Mouse (Mus musculus): ENCODE data around the gene Tomm40. TPM values are rescaled to one million over a fixed set of nuclear protein-coding genes. Genes with fewer than 3 reads are reported as not detected.

Tomm40 gene
- polyA plus RNA-seq, 1 experiment from 2014 or later, result 118 TPM

DNA sequence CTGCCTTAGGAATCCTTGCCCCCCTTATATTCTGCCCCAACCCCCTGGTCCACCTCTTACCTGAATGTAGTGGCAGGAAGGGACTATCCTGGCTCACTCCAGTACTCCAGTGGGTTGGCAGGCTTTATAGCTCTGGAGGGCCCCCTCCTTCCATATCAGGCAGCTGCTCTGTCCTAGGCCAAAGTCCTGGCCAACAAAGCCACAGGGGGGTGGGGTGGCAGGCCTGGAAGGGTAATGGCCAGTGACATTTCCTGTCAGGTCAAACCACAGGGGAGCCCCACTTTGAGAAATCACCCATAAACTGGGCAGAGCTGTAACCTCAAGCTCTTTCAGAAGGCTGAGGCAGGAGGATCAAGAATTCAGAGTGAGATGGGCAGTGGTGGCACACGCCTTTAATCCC, 38.6 kb downstream of the Tomm40 start:
- Histone ChIP-seq H3K36me3 (ENCODE audit: poor library complexity, severe bottlenecking) (no peaks in the 10 kb centered on the region), H3K4me3 (no peak overlapping the region), H3K27ac (no peak overlapping the region), H3K27me3 (no peaks in the 10 kb centered on the region), H3K4me2 (no peak overlapping the region), H3K9me3 (replicated peaks) (no peaks in the 10 kb centered on the region), H3K4me1 (no peaks in the 10 kb centered on the region), H3K9ac (no peak overlapping the region)
- no peak for ATAC-seq
- 69% methylated on average over 1 of the region's 1 CpGs for WGBS

GRCm38 (mm10) chr7:19675824-19676223, 39.4 kb downstream of the Tomm40 start:
- Histone ChIP-seq H3K4me1 (no peaks in the 10 kb centered on the region), H3K9me3 (replicated peaks) (no peaks in the 10 kb centered on the region), H3K27ac (no peak overlapping the region), H3K4me2 (no peak overlapping the region), H3K9ac (no peak overlapping the region), H3K27me3 (no peaks in the 10 kb centered on the region), H3K4me3 (no peak overlapping the region), H3K36me3 (ENCODE audit: poor library complexity, severe bottlenecking) (no peaks in the 10 kb centered on the region)
- 81% methylated on average over 10 of the region's 10 CpGs for WGBS
- ATAC-seq, result no peak

GRCm38 (mm10) chr7:19673083-19673699, 42.0 kb downstream of the Tomm40 start:
- Histone ChIP-seq H3K36me3 (ENCODE audit: poor library complexity, severe bottlenecking) (no peaks in the 10 kb centered on the region), H3K9ac (no peak overlapping the region), H3K27me3 (0 out of 2 replicates have a peak, but pooled peaks cover 2% of the 10 kb centered on the region), H3K9me3 (replicated peaks) (no peaks in the 10 kb centered on the region), H3K4me1 (0 out of 2 replicates have a peak, but pooled peaks cover 4% of the 10 kb centered on the region), H3K27ac (no peak overlapping the region), H3K4me3 (no peak overlapping the region), H3K4me2 (no peak overlapping the region)
- 69% methylated on average over 14 of the region's 14 CpGs for WGBS
- no peak for ATAC-seq

GRCm38 (mm10) chr7:19671511-19671910, 43.7 kb downstream of the Tomm40 start:
- no peak overlapping the region for H3K27ac ChIP-seq
- H3K36me3 ChIP-seq (ENCODE audit: poor library complexity, severe bottlenecking), result no peaks in the 10 kb centered on the region
- 0 out of 2 replicates have a peak, but pooled peaks cover 2% of the 10 kb centered on the region for H3K27me3 ChIP-seq
- no peak overlapping the region for H3K9ac ChIP-seq
- no peak for ATAC-seq
- 0 out of 2 replicates have a peak, but pooled peaks cover 4% of the 10 kb centered on the region for H3K4me1 ChIP-seq
- no peaks in the 10 kb centered on the region for H3K9me3 ChIP-seq (replicated peaks)
- 70% methylated on average over 10 of the region's 10 CpGs for WGBS
- H3K4me2 ChIP-seq, result no peak overlapping the region
- no peak overlapping the region for H3K4me3 ChIP-seq

- H3K4me3 ChIP-seq, result no peak overlapping the region
- no peaks in the 10 kb centered on the region for H3K36me3 ChIP-seq (ENCODE audit: poor library complexity, severe bottlenecking)
- 0 out of 2 replicates have a peak, but pooled peaks cover 2% of the 10 kb centered on the region for H3K27me3 ChIP-seq
- 7% methylated on average over 10 of the region's 10 CpGs for WGBS
- peaks cover 13% of the 10 kb centered on the region for H3K4me1 ChIP-seq
- peak overlapping the region; percentile 24 for H3K4me2 ChIP-seq
- 0 out of 2 replicates have a peak overlapping the region, but pooled peaks have one; percentile 3 for H3K9ac ChIP-seq
- H3K9me3 ChIP-seq (replicated peaks), result no peaks in the 10 kb centered on the region
- peak; percentile 75 for ATAC-seq
- H3K27ac ChIP-seq, result 0 out of 2 replicates have a peak overlapping the region, but pooled peaks have one; percentile 2
These were observed 46.1 kb downstream of the Tomm40 start for GRCm38 (mm10) chr7:19668947-19669721.

GRCm38 (mm10) chr7:19667434-19667833, 47.8 kb downstream of the Tomm40 start:
- Histone ChIP-seq H3K27ac (no peak overlapping the region), H3K27me3 (0 out of 2 replicates have a peak, but pooled peaks cover 2% of the 10 kb centered on the region), H3K4me3 (no peak overlapping the region), H3K36me3 (ENCODE audit: poor library complexity, severe bottlenecking) (no peaks in the 10 kb centered on the region), H3K9ac (no peak overlapping the region), H3K9me3 (replicated peaks) (no peaks in the 10 kb centered on the region), H3K4me2 (no peak overlapping the region), H3K4me1 (peaks cover 22% of the 10 kb centered on the region)
- 60% methylated on average over 2 of the region's 2 CpGs for WGBS
- no peak for ATAC-seq

DNA sequence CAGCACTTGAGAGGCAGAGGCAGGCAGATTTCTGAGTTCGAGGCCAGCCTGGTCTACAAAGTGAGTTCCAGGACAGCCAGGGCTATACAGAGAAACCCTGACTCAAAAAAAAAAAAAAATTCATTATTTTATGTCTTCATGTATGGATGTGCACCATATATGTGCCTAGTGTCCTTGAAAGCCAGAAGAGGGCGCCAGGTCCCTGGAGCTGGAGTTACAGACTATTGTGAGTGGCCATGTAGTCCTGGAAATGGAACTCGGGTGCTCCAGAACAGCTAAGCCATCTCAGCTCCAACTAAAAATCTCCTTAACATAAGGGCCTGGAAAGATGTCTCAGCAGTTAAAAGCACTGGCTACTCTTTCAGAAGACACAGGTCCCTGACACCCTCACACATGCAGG, 48.5 kb downstream of the Tomm40 start:
- Histone ChIP-seq H3K4me2 (no peak overlapping the region), H3K27ac (no peak overlapping the region), H3K4me1 (peaks cover 22% of the 10 kb centered on the region), H3K9ac (no peak overlapping the region), H3K27me3 (0 out of 2 replicates have a peak, but pooled peaks cover 2% of the 10 kb centered on the region), H3K9me3 (replicated peaks) (no peaks in the 10 kb centered on the region), H3K4me3 (no peak overlapping the region), H3K36me3 (ENCODE audit: poor library complexity, severe bottlenecking) (peaks cover 5% of the 10 kb centered on the region)
- ATAC-seq, result no peak
- 65% methylated on average over 3 of the region's 3 CpGs for WGBS

- H3K9ac ChIP-seq, result peak within 1 kb of the TSS; percentile 98
- under 1% methylated on average over 53 of the region's 63 CpGs for WGBS
These were observed 50.0 kb downstream of the Tomm40 start, which contains the start of gene Clptm1 for GRCm38 (mm10) chr7:19664955-19665841. Gene Clptm1, minus strand, starts transcription at chr7:19665033.

DNA sequence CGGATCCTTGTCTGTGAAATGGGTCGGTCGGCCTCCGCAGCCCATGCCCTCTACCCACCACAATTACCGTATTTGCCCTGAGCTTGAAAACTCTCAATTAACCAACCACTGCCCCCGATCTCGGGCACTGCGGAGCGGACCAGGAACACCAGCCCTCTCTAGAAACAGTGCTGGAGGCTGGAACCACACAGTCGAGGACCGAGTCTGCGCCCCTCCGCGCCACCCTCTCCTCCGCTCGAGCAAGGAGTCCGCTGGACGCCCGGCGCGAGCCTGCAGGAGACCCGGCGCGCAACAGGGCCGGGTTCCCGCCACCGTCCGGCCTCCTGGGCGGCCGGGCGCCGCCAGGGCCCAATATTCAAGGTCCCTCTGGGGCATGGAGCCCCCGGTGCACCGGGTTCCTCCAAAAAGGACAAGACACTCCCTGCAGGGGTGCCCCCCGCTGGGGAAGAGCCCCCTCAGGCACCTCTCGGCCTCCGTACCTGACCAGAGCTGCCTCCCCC, 50.7 kb downstream of the Tomm40 start:
- H3K27ac ChIP-seq, result peak overlapping the region; percentile 63

More at GRCm38 (mm10) chr7:19664955-19665841, 50.0 kb downstream of the Tomm40 start, which contains the start of gene Clptm1:
- Histone ChIP-seq H3K36me3 (ENCODE audit: poor library complexity, severe bottlenecking) (peaks cover 16% of the 10 kb centered on the region), H3K4me1 (peaks cover 22% of the 10 kb centered on the region), H3K27ac (peak within 1 kb of the TSS; percentile 92), H3K27me3 (0 out of 2 replicates have a peak, but pooled peaks cover 2% of the 10 kb centered on the region), H3K4me3 (peak within 1 kb of the TSS; percentile 99), H3K4me2 (peak within 1 kb of the TSS; percentile 93), H3K9me3 (replicated peaks) (no peaks in the 10 kb centered on the region)
- peak; percentile 91 for ATAC-seq

GRCm38 (mm10) chr7:19663940-19664339, 51.3 kb downstream of the Tomm40 start:
- no peak for ATAC-seq
- Histone ChIP-seq H3K36me3 (ENCODE audit: poor library complexity, severe bottlenecking) (peaks cover 27% of the 10 kb centered on the region), H3K9me3 (replicated peaks) (no peaks in the 10 kb centered on the region)

More for the DNA sequence above, 50.7 kb downstream of the Tomm40 start:
- no peaks in the 10 kb centered on the region for H3K9me3 ChIP-seq (replicated peaks)
- 0 out of 2 replicates have a peak, but pooled peaks cover 2% of the 10 kb centered on the region for H3K27me3 ChIP-seq
- peaks cover 23% of the 10 kb centered on the region for H3K36me3 ChIP-seq (ENCODE audit: poor library complexity, severe bottlenecking)
- peaks cover 22% of the 10 kb centered on the region for H3K4me1 ChIP-seq
- peak; percentile 54; the same call in 1 of the 2 replicates for ATAC-seq
- WGBS, result under 1% methylated on average over 35 of the region's 37 CpGs
- H3K9ac ChIP-seq, result peak overlapping the region; percentile 98
- H3K4me2 ChIP-seq, result peak overlapping the region; percentile 93
- H3K4me3 ChIP-seq, result peak overlapping the region; percentile 99

DNA sequence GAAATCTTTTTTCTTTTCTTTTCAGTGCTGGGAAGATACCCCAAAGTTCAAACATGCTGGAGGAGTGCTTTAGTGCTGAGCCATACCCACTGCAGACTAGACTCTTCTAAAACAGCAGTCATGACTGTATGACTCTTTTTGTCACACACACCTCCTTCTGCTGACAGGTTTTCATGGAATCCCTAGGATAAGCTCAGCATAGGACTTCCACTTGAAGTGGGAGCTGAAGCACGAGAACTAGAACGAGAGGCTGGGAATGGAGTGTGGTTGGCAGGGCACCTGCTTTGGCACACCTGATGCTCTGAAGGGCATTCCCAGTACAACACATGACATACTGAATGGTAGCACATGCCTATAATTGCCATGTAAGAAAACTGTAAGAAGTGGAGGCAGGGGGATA, 62.6 kb downstream of the Tomm40 start:
- Histone ChIP-seq H3K36me3 (ENCODE audit: poor library complexity, severe bottlenecking) (peaks cover 78% of the 10 kb centered on the region), H3K4me2 (no peak overlapping the region), H3K9ac (no peak overlapping the region), H3K4me1 (no peaks in the 10 kb centered on the region), H3K9me3 (replicated peaks) (no peaks in the 10 kb centered on the region), H3K27me3 (no peaks in the 10 kb centered on the region), H3K27ac (no peak overlapping the region), H3K4me3 (no peak overlapping the region)
- ATAC-seq, result no peak
- WGBS, result 96% methylated on average over 2 of the region's 2 CpGs

More at GRCm38 (mm10) chr7:19663940-19664339, 51.3 kb downstream of the Tomm40 start:
- 20% methylated on average over 8 of the region's 8 CpGs for WGBS
- peak overlapping the region; percentile 98 for H3K9ac ChIP-seq
- peak overlapping the region; percentile 93 for H3K4me2 ChIP-seq
- peaks cover 17% of the 10 kb centered on the region for H3K4me1 ChIP-seq
- H3K27ac ChIP-seq, result no peak overlapping the region
- peak overlapping the region; percentile 99 for H3K4me3 ChIP-seq
- 0 out of 2 replicates have a peak, but pooled peaks cover 2% of the 10 kb centered on the region for H3K27me3 ChIP-seq

Measured in forebrain, embryonic 13.5 days (tissue).